Mouse (Mus musculus): ENCODE measurements at regions not wholly inside any gene's neighbourhood (a gene's known extent, or its start where the extent isn't known, plus 50 kb on each side); places are given as distances from the start of the nearest gene placed in this dataset.
"Not testable (repeated sequence)": the region's sequence is repeated elsewhere in the genome, so short reads cannot be mapped to it uniquely, and the experiment has no call there.

DNA sequence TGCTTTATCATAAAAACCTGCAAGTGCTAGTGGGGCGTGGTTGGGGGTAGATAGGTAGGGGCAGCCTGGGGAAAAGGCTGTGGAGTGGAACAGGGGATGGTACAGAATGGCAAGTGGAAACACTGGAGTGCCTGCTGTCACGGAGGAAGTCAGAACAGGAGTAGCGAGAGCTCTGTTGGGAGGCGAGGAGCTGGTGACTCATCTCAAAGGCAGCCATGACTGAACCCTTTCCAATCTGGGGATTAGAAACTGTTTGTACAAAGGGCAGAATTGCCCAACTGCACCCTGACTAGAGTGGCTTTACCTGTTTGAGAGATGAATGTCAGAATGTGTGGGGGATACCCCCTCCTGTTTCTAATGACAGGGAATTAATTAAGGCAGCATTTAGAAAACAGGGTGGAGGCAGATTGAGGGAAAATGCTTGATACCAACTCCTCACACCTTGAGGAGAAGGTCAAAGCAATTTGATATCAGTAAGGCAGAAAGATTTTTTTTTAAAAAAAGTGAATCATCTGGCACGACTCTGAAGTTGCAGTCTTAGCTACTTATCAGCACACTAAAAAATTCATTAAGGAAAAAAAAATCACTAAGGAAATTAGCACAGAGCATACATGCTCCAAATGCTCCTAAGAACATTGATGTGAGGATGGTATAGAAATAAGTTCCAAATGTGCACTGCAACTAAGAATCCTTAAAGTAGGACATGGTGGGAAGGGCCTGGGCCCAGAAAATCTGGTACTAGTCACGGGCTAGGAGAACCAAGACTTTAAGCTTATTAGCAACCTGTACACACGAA, 54.7 kb upstream of the Usp25 start:
- peak; percentile 45 to 76 for DNase-seq (ENCODE audit: low spot score in 2 of 2)

DNA sequence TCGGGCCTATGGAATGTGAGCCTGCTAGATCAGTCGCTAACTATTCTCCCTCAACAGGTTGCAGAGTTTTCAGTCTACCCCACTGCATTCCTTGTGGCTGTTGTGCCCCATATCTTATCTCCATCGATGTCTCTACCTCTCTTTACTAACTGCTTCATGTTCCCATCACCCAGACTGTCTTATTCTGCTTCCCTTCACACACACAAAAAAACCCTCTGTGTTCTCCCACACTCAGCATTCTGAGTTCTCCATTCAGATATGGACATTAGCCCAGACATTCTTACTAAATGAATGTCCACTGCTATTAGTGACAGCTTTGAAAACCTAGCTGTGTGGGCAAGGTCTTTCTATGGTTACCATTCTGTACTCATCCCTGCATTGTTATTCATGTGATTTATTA, 56.0 kb upstream of the Usp25 start:
- DNase-seq (ENCODE audit: low spot score in 2 of 2), result no peak

DNA sequence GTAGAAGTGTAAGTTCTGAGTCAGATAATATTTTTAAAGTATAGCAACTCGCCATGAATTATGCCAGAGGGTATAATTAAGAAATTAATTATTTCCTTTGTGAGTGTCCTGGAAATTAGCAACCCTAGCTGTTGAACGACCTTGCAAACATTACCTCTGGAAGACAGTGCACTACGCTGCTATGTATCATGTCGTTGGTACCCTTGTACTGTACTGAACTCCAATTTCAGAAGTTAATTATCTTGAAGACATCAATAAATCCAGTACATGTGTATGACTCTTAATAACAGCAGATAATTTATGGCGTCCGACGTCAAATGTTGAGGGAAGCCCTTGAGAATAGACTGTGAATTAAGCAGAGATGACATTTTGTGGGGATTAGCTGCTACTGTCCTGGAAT, 56.4 kb upstream of the Usp25 start:
- no peak for DNase-seq (ENCODE audit: low spot score in 2 of 2)

- DNase-seq (ENCODE audit: low spot score in 2 of 2), result no peak
These were observed 62.5 kb upstream of the Usp25 start for GRCm38 (mm10) chr16:76950836-76951486.

- DNase-seq (ENCODE audit: low spot score in 2 of 2), result no peak
These were observed 66.5 kb upstream of the Usp25 start for GRCm38 (mm10) chr16:76947011-76947410.

- no peak for DNase-seq (ENCODE audit: low spot score in 2 of 2)
These were observed 75.4 kb upstream of the Usp25 start for GRCm38 (mm10) chr16:76938128-76938527.

DNA sequence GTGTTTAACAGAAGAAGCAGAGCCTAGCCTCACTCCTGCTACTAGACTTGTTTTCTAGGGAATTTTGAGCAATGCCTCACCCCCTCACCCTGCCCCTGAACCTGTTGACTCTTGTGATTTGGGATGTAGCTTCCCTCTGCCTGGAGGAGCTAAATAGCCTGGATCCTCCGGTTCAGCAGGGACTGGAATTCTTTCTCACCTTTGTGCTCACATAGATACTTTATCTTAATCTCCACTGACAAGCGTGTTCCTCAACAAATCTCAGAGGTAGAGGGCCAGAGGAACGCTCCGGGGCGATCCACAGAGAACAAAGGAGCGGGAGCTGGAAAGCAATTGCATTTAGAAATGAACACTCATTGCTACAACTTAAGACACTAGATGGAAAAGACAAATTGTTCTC, 85.6 kb upstream of the Usp25 start:
- DNase-seq (ENCODE audit: low spot score in 2 of 2), result no peak

- DNase-seq (ENCODE audit: low spot score in 2 of 2), result not testable (repeated sequence)
These were observed 93.4 kb upstream of the Usp25 start for GRCm38 (mm10) chr16:76920137-76920536.

- DNase-seq (ENCODE audit: low spot score in 2 of 2), result no peak
These were observed 94.9 kb upstream of the Usp25 start for GRCm38 (mm10) chr16:76918598-76918997.

- no peak for DNase-seq (ENCODE audit: low spot score in 2 of 2)
These were observed 99.2 kb upstream of the Usp25 start for GRCm38 (mm10) chr16:76914311-76914710.

DNA sequence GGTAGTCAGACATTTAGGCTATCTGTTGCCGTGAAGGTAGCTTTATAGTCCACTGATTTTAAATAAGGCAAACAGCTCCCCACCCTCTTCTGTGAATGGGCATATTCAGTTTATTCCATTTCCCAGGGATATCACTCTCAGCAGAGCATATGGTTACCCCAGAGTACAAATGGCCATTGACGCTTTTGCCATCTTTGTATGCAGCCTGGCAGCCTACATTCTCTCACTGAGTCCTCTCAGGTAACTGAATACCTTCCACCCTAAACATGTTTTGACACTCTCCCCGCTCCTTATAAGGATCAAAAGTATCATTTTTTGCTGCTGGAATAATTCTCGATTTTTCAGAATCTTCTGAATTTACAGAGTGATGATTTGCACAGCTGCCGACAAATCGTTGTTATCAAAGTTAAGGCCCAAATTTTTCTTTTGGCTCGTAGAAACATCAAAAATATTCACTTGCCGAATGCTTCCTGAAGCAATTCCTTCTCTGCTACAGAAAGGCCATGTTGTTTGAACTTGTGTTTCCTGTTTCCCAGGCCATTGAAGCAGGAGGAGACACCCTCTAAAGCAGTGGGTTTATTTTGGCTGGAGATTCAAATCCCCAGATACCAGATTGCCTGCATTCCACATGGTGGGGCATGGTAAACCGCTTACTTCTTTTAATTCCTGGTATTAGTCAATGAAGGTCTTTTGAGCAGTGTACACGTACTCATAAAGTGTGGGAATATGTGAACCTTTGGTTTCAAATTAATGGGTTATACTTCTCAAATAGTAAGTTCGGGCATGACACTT, 108.1 kb upstream of the Usp25 start:
- peak in 1 of 2 experiments; percentile 9 for DNase-seq (ENCODE audit: low spot score in 2 of 2)

- DNase-seq (ENCODE audit: low spot score in 2 of 2), result no peak
These were observed 114.4 kb upstream of the Usp25 start for GRCm38 (mm10) chr16:76899083-76899482.

GRCm38 (mm10) chr16:76896305-76896704, 117.2 kb upstream of the Usp25 start:
- DNase-seq (ENCODE audit: low spot score in 2 of 2), result no peak

DNA sequence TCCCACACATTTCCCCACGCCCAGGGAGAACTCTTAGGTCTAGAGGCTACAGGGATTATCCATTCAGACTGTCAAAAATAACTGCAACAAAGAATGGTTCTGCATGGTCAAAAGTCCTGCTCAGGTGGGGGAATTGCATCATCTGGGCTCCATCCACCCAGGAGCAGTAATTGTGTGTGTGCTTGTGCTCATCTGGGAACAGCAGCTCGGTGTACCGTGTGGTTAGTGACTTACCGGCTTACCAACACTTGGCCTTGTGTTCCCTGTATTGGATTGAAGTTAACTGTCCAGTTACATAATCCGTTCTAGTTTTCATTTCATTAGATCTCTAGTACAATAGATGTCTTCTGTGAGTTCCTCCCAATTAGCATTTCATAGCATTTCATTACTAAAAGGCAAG, 117.7 kb upstream of the Usp25 start:
- DNase-seq (ENCODE audit: low spot score in 2 of 2), result no peak

DNA sequence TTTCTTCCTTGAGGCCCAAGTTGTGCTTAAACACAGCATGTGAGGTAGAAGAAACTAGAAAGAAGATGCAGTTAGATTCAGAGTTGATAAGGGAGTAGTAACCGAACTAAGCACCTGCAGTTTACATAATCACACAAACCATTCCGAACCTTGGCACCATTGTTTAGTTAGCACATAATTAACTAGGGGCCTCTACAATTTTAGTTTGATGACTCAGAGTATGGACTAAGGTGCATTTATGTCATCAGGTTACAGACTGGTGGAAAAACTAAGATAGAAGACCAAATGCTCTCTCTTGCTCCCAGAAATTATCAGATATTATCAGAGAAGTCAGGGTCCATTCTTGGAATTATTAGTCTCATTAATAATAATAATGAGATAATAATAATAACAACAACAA, 134.9 kb upstream of the Usp25 start:
- DNase-seq (ENCODE audit: low spot score in 2 of 2), result no peak

DNA sequence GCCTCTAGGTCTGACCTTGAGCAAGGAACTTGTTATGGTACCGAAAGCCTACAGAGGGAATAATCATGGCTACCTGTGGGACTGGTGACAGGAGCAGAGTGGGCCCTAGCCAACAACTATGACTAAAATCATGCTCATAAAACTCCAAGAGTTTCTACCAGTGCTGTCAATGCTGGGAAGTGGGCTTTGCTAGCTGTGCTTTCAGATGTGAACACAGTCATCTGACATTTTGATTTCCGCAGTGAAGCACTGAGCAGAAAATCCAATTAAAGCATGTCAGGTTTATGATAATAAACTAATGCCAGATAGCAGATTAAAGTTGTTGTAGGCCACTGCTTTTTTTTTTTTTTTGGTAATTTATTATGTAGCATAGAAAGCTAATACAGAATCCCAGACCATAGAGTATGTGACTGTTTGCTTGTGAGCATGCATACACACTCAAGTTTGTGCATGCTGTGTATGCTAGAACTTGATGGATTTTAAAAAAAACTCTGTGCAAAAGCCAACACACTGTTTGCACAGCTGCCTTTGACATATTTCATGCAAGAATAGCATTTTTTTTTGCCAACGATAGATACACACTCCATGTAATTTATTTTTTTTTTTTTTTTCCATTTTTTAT, 138.0 kb upstream of the Usp25 start:
- no peak for DNase-seq (ENCODE audit: low spot score in 2 of 2)

DNA sequence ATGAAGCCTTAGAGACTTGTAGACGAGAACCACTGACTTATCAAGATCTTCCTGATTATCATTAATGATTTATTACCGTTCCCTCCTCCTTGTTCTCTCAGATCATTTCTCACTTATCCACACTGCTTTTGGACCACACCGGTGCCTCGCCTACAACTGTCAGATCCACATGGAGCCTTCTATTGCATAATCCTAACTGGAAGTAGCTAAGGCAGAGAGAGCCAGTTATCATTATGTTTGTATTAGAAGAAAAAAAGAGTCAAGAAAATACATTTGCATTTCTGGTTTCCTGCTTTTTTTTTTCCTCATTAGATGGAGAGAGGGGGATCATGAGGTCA, 147.1 kb upstream of the Usp25 start:
- DNase-seq (ENCODE audit: low spot score in 2 of 2), result no peak

DNA sequence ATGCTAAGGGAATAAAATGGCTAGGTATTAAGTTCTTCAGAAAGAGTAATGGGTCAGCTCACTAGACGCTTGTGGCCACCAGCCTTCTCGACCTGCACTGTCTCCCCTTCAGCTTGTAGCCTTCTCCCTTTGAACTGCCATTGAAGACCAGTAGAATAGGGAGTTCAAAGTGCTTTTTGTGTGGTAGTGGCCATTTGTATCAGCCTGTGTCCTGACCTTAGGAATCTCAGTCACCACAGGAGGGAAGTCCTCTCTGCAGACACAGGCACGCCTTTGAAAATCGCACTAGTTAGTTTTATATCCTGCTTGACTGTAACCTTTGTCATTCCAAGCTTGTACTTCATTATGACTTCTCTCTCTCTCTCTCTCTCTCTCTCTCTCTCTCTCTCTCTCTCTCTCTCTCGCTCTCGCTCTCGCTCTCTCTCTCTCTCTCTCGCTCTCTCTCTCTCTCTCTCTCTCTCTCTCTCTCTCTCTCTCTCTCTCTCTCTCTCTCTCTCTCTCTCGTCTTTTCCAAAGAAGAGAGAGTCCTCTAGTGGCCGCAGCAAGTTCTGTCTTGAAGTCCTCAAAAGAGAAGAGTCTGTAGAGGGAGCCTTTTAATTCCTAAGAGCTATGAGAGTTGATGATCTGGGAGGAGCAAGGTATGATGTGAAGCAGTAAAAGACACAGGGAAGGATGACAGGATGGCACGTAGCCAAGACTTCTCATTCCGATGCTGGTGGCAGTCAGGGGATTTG, 147.6 kb upstream of the Usp25 start:
- DNase-seq (ENCODE audit: low spot score in 2 of 2), result peak; percentile 4 to 12

DNA sequence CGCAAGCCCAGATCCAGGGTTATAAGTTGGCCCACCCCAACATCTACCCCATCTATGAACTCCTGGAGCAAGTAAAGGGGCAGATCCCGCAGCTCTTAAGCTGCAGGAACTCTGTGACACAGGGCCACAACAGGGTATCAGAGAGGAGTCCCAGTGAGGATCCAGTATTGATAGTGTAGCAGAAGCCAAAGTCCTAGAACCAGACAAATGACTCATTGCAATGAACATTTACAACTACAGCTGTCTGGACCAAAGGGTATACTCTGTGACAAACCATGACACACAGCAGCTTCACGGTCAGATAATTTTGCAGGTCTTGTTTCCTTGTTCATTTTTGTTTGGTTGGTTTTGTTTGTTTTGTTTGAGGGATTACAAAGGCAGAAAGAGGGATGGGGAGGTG, 149.1 kb upstream of the Usp25 start:
- DNase-seq (ENCODE audit: low spot score in 2 of 2), result no peak

- no peak for DNase-seq (ENCODE audit: low spot score in 2 of 2)
These were observed 157.7 kb upstream of the Usp25 start for GRCm38 (mm10) chr16:76855797-76856196.

- DNase-seq (ENCODE audit: low spot score in 2 of 2), result no peak
These were observed 162.1 kb upstream of the Usp25 start for GRCm38 (mm10) chr16:76851396-76851795.

DNA sequence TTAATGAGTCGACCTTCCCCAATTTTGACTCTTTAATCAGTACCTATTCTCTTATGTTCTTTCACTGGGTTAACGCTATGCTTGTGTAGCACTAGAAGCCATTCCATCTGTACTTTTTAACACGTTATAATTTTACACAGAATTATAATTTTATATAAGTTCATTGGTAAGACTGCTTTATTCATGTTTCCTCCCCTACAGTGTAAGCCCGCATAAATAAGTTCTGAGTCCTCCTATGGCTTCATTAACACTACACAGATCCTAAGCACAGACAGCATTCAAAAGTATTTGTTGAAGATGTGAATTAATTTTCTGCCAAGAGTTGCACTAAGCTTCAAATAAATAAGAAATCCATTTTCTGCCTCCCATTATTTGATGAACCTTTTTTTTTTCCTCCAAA, 176.1 kb upstream of the Usp25 start:
- no peak for DNase-seq (ENCODE audit: low spot score in 2 of 2)

Data from urinary bladder, adult 18-20 months (tissue).